Mouse (Mus musculus) adrenal gland (tissue): ENCODE results near the gene Nktr.

Source experiments
- intact Hi-C: fragments of 180-260 bp; cut with DNase I; formaldehyde crosslinking; loops from one replicate; pipeline ENCODE4 v1.15.1; 2025

The Nktr gene

GRCm38 (mm10) chr9:121760271-121761090, 41.5 kb downstream of the Nktr start:
- intact Hi-C loops, result no loop called here

DNA sequence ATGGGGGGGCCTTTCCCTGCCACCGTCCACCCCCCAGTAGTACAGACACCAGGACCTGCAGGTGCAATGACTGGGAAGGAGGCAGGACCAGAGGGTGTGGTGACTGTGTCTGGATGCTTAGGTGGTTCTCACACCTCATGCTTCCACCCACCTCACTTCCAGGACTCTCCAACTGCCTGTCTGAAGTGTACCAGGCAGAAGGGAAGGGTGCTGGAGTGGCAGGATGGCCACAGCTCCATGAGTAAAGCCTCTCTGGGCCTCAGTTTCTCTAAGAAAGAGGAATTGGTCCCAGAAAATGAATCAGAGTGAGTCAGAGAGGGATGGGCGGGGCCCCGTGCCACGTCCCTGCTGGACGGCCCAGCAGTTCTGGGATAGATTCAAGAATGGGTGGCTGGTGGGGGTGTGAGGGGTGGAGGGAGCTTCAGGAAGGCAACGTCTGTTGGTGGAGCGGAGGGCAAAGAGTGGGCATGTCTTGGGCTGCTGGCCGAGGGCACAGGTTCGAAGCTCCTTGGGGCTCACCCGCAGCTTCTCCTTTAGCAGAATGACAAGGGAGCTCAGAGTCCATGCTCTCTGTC, 42.2 kb downstream of the Nktr start:
- intact Hi-C loops, result no loop called here

DNA sequence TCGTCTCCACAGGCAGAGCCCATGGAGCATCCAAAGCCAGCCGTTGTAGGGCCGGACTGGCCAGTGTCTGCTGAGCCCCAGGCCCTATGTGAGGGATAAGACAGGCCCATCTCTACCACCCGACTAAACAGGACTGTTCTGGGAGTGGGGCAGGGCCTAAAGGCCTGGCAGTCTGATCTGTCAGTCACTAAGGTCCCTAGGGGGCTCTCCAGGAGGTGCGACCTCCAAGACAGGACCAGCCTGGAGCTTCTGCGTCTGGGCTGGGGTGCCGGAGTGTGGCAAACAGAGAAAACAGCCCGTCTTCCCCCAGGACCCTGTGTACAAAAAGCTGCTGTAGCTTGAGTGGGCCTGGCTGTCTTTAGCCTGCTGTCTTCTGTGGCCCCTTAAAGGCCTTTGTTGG, 42.8 kb downstream of the Nktr start:
- intact Hi-C loops, result no loop called here

GRCm38 (mm10) chr9:121762248-121762647, 43.3 kb downstream of the Nktr start:
- intact Hi-C loops, result no loop called here

- intact Hi-C loops, result no loop called here
These were observed 43.8 kb downstream of the Nktr start for GRCm38 (mm10) chr9:121762761-121763160.

DNA sequence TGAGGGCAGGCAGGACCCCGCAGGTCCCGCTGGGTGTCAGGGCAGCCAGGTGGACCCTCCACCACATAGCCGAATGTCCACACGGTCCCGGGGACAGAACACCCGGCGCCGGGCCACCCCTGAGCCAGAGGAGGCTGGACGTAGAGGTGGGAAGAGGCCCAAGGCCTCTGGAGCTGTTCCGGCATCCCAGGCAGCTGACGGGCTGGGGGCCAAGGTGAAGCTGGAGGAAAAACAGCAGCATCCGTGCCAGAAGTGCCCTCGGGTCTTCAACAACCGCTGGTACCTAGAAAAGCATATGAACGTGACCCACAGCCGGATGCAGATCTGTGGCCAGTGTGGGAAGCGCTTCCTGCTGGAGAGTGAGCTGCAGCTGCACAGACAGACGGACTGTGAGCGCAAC, 44.7 kb downstream of the Nktr start:
- intact Hi-C loops, result no loop called here

DNA sequence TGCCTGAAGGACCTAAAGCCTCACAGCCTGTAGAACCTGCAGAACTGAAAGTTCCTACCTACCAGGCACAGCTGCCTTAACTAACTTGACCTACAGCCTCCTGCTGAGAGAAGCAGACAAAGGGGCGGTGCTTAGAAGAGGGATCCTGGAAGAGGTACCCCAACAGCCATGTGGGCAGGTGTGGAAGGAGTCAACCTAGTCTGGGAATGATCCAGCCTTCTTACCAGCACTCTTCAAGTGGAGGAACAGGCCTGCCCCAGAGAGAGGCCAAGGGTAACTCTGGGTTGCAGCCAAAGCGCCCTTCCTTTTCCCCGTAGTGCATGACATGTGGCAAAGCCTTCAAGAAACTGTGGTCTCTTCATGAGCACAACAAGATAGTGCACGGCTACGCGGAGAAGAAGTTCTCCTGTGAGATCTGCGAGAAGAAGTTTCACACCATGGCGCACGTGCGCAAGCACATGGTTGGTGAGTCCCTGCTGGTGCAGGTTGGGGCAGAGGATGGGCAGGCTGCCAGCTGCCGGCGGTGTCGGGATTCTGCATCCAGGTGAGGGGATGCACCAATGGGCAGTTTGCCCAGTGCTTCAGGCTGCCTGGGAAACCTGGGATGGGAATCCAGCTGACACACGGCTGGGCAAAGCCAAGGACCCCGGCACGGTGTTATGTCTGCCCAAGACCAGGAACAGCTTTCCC, 46.3 kb downstream of the Nktr start:
- intact Hi-C loops, result no loop called here

- intact Hi-C loops, result no loop called here
These were observed 53.4 kb downstream of the Nktr start for GRCm38 (mm10) chr9:121772412-121772811.

GRCm38 (mm10) chr9:121775951-121776350, 57.0 kb downstream of the Nktr start:
- intact Hi-C loops, result no loop called here

GRCm38 (mm10) chr9:121776511-121776910, 57.5 kb downstream of the Nktr start:
- intact Hi-C loops, result no loop called here

DNA sequence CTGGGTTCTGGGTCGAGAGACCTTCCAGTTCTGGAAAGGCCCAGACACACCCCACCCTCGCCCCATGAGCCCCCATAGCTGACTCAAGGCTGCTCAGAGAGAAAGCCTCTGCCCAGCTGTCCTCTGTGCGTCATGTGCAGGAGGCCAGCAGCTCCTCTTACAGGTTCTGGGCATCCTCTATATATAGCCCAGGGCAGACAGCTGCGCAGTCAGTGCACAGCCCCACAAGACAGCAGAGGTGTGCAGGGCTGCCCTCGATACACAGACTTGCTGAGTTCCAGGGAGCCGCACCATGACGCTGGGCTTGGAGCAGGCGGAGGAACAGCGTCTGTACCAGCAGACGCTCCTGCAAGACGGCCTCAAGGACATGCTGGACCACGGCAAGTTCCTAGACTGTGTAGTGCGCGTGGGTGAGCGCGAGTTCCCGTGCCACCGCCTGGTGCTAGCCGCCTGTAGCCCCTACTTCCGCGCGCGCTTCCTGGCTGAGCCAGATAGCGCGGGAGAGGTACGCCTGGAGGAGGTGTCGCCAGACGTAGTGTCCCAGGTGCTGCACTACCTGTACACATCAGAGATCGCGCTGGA, 58.6 kb downstream of the Nktr start, which contains the start of gene Klhl40:
Gene Klhl40 (plus strand): TSS at position 124 of the 582 bp plus-strand sequence.
- intact Hi-C loops, result no loop called here

- intact Hi-C loops, result no loop called here
These were observed 59.2 kb downstream of the Nktr start for GRCm38 (mm10) chr9:121778066-121778624.

GRCm38 (mm10) chr9:121784801-121785200, 65.8 kb downstream of the Nktr start:
- intact Hi-C loops, result no loop called here

DNA sequence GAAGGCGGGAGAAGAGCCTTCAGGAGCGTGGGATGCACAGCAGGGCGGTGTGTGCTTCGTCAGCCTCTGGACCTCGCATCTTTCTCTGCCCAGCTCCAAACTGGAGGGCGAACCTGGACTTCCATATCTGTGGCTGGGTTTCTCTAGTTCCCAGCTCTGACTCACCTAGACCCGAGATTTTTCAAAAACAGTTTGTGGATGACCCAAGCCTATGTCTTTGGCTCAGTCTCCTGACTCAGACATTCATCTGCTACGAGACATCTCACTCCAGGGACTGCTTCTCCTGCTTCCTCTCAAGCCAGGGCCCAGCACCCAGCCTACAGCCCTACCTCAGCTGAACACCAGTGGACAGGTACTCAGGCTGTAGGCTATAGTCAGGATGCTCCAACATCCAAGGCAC, 66.3 kb downstream of the Nktr start:
- intact Hi-C loops, result no loop called here

GRCm38 (mm10) chr9:121786359-121786758, 67.4 kb downstream of the Nktr start:
- intact Hi-C loops, result no loop called here

- intact Hi-C loops, result no loop called here
These were observed 72.2 kb downstream of the Nktr start for GRCm38 (mm10) chr9:121791206-121791605.

DNA sequence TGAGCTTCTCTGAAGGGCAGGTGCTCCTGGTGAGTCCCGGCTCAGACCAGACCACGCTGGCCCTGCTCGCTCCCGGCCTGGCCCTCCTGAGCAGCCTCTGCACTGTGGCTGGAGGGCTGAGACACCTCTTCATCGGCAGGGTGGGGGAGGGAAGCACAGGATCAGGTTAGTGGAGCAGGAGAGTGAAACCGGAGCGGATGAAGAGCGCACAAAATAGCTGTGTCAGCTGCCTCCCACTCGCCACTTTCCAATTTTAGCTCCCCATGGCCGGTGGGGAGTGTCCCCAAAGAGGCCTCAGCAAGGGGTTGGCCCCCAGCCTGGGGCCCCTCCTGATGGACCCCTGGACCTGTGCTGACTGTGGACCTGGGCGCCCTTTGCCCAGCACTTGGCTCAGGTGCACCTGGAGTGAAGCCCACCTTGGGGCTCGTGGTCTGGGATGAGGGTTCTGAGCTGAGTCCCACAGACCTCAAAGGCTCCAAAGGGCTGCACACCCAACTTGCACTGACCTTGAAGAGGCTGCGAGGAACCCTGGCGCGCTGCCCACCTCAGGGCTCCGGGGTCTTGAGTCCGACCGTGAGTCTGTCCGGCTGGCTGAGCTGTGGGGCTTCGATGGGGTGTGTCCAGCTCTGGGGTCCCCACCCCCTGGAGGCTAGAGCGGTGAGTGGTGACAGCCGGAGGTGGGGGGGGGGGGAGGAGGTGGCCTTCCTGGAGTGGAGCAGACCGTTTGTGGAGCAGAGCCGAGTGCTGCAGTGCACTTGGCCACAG, 73.0 kb downstream of the Nktr start, which contains the start of gene Hhatl:
Gene Hhatl (minus strand): TSS at position 751 of the 765 bp plus-strand sequence.
- intact Hi-C loops, result no loop called here

DNA sequence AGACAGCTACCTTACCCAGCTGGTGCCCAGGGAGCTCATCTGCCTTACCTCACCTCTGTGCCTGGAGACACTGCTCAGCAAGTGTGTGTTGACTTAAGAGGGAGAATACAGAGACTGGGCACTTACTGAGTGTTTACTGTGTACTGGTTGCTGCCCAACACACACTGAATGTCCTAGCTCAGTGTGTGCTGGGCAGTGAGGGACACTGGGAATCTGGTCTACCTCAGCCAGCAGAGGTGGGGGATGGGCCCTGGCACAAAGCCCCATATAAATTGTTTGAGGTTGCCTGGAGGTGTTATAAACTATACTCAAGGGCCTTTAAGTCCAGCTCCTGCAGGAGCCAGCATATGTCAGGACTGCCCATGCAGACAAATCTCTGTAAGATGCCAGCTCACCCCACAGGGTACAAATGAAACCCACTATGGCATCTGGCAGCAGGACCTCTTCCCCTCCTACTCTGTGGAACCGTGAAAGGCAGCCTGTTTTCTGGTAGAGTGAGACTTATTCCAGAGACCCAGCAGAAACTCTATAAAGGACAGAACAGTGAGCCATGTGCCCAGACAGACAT, 76.1 kb downstream of the Nktr start:
- intact Hi-C loops, result no loop called here

- intact Hi-C loops, result no loop called here
These were observed 78.8 kb downstream of the Nktr start for GRCm38 (mm10) chr9:121797722-121798121.

GRCm38 (mm10) chr9:121798887-121799520, 80.0 kb downstream of the Nktr start:
- intact Hi-C loops, result no loop called here
